Mouse (Mus musculus) adrenal gland, adult 8-10 months (tissue): ENCODE measurements around the gene Plek2. TPM values are rescaled to one million over a fixed set of nuclear protein-coding genes. Genes with fewer than 3 reads are reported as not detected.

Experiments used
- DNase-seq: peaks from one replicate; pipeline ENCODE4 v3.0.0; 2022
- total RNA-seq, 4 experiments: library from RNA; stranded (reverse); gene quantifications; 2 replicates each; pipeline ENCODE4 v1.2.4; 2022

Gene Plek2
- total RNA-seq, 4 experiments from 2014 or later: 0.35 TPM; not detected in 3

DNA sequence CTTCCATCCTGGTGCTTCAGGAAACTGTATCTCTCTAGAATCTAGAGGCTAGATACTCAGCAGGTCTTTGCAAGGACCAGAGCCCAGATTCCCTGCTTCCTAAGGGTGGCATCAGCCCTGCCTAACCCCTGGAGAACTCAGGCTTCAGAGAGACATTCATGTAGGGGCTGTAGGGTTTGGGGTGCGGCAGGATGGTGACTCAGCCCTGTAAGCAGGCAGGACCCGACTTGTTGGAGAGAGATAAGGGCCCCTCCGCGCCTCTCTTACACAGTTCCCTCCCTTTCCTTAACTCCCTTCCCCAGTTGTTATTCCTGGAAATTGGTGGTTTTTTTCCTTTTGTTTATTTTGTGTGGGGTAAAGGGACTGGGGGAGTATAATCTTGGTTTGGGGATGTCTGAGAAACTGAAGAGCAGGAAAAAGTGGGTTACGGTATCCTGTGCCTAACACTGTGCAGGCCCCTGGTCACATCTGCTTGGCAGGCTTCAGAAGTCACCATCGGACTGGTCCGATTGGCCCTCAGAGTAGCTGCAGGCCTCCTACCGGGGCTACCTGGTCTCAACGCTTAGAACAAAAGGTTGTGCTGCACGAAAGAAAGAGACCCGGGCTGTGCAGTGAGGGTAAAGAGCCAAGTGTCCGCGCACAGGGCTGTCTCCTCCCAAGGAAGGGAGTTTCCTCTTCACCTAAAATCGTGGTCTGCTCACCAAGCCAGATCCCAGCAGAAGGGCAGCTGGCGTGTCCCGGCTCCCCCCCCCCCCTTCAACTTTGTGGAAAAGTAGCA, 4.1 kb upstream of the Plek2 start:
- DNase-seq: no peak

DNA sequence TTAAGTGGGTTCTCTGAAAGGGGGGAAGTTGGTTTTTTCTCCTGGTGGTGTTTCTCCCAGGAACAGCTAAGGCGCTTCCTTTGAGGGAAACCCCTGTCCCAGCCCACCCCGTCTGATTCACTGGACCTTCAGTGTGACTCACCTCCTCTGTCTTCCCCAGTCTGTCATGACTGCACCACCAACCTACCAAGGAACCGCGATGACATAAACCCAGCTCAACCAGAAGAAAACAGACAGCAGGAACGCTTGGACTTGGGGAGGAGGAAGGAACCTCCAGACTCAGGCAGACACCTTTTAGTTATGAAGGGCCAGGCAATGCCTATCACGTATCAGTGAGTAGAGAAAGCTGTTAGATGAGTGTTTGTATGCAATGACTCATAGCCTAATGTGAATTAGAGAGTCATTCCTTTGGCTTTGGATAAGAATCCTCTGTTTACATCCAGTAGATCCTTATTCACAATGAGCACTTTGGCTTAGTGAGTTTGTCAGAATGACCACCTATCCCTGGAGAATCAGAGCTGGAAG, 1.4 kb upstream of the Plek2 start:
- DNase-seq: no peak

DNA sequence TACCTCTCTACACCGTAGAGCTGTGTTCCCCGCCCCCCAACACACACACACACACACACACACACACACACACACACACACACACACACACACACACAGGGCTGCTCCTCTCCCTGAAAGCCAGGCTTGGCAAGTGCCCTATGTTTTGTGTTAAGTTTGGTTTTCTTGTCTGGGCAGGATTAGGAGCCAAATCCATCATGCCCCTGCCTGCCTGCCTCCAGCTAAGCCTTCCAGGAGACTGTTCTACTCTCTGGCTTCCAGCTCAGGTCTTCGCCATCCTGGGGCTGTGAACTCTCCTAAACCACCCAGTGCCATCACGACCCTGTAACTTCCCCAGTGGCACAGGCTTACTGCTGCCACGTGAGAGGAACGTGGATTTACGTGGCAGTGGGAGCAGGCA, 2.3 kb downstream of the Plek2 start:
- DNase-seq: no peak

- DNase-seq: no peak
Measured at GRCm38 (mm10) chr12:78903313-78903712, 3.5 kb downstream of the Plek2 start.

- DNase-seq: no peak
Measured at GRCm38 (mm10) chr12:78901467-78901866, 5.3 kb downstream of the Plek2 start.

DNA sequence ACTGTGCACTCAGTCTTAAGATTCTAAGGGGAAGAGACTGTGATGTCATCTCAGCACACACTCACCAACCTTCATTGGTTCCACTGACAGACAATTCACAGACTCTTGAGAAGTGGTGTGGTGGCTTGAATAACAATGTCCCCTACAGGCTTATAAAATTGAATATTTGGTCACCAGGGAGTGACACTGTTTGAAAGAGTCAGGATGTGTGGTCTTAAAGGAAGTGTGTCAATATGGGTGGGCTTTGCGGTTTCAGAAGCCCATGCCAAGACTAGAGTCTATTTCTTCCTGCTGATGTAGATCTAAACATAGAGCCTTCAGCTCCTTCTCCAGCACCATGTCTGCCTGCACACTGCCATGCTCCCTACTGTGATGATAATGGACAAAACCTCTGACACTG, 8.9 kb downstream of the Plek2 start:
- no peak for DNase-seq

- no peak for DNase-seq
Measured at GRCm38 (mm10) chr12:78891149-78891548, 15.6 kb downstream of the Plek2 start.

- no peak for DNase-seq
Measured at GRCm38 (mm10) chr12:78890062-78890461, 16.7 kb downstream of the Plek2 start.

GRCm38 (mm10) chr12:78874581-78874980, 32.2 kb downstream of the Plek2 start:
- DNase-seq: no peak

DNA sequence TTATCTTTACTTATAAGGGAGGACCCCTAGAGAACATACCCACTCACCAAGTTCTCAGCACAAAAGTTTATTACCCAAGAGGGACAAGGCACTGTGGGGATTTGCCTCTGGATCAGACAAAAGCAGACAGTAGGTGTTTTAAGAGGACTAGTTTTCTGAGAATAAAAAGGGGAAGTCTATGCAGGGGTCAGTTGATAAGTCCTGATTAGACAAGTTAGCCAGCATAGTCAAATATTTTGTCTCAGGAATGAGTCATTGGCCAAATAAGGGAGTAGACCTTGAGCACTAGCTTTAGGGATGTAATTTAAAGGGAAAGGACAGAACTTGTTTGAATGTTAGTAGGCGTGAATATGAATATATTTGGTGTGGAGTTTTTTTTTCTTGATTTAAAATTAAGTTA, 38.6 kb downstream of the Plek2 start:
- DNase-seq: no peak

DNA sequence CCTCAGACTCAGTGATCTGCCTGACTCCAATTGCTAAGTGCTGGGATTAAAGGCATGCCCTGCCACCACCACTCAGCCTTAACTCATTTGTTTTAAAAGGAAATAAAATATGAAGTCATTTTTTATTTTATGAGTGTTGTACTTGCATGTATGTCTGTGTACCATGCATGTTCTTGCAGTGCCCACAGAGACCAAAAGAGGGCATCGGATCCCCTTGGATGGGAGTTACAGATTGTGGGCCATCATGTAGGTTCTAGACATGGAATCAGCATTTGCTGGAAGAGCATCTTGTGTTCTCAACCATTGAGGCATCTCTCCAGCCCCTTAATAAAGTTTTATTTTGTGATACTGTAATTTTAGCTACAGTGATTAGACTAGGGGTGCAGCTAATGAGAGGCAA, 41.3 kb downstream of the Plek2 start:
- no peak for DNase-seq

DNA sequence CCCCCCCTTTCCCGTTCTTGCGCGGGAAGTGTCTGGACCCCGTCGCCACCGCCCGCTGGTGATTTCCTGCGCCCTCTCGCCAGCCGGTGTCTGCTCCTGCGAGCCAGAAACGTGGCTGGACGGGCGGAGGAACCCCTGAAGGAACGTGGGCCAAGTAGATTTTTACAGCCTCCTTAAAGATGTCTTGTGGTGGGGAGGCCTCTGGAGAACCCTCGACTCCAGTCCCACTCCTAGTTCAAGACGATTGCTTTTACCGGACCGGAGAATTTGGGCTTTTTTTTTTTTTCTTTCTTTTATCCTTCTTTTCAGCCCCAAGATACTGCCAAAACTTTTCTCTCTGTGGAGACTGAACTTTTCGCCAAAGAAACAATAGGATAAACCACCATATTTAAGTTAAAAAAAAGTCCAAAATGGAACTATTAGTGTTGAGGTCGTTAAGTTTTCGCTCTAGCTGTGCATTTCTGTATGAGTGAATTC, 44.5 kb downstream of the Plek2 start:
- DNase-seq: no peak

GRCm38 (mm10) chr12:78861496-78862253, 45.1 kb downstream of the Plek2 start, which contains the start of the genes Atp6v1d and Eif2s1:
TSS of gene Atp6v1d (minus strand) at chr12:78861638.
TSS of gene Eif2s1 (plus strand) at chr12:78861819.
- DNase-seq: peak; percentile 99

GRCm38 (mm10) chr12:78860921-78861495, 45.8 kb downstream of the Plek2 start:
- DNase-seq: no peak

DNA sequence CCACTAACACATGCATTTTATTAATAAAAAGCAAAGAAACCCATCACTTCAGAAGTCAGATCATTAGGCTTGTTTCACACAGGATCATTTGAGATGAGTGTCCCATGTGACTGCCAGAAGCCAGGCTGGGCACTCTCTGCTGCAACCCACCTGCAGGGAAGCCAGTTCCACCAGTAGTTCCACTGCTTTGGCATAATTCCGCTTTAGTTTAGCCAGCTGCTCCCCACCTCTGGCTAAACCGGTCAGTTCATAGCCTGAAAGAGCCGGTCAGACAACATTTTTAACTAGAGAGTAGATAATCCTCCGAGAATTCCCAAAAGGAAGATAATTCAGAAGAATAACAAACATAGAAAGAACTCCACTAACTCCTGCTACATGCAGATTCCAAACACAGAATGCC, 58.5 kb downstream of the Plek2 start:
- DNase-seq: no peak

DNA sequence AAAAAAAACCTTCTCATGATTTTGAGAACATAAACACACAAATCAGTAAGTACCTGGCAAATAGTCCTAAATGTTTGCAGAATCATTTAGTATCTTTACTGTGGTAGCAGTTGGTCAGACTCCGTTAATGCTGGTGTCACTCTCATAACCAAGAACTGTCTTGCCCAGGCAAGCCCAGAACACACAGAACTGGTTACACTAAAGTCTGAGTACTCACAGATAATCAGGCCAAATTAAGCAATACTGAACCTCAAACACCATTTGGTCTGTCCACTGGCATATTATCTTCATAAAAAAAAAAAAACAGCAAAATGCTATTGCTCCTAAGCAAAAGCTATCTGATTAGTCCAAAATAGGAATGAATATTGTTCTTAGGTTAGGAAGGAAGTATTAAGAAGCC, 64.3 kb downstream of the Plek2 start:
- DNase-seq: no peak

DNA sequence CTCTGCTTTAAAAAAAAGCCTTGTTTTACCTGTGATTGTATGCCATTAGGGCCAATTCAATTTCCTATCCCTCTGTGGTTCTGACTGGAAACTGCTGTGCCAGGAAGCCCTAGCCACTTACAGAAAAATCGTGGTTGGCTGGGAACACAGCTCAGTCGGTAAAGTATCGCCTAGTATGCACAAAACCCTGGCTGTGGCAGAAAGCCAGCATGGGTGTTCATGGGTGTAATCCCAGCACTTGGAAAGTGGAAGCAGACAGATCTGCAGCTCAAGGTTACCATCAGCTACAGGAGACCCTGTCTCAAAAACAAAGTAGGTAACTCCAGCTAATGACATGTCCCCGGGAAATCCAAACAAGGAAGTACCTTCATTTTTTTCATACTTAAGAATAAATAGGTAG, 66.9 kb downstream of the Plek2 start:
- DNase-seq: no peak

Other genes starting within 250 kb of the Plek2 start
- gene Fam71d, start 215.4 kb downstream of the Plek2 start, total RNA-seq: 1 to 10 TPM in 1 of 4 experiments, under 1 TPM in 1, not detected in 2; 0.20 to 1.2 TPM
- gene Mpp5, start 158.1 kb downstream of the Plek2 start, total RNA-seq: 10 to 100 TPM; 33.7 to 40.3 (median 36.2) TPM
- 100 to 1,000 TPM in 1 of 4 experiments, 10 to 100 TPM in 3; 70.1 to 102 (median 92.1) TPM for gene Atp6v1d, start 45.3 kb downstream of the Plek2 start, total RNA-seq
- 10 to 100 TPM; 70.3 to 98.8 (median 78.4) TPM for gene Eif2s1, start 45.1 kb downstream of the Plek2 start, total RNA-seq
- gene Tmem229b, start 100.7 kb upstream of the Plek2 start, total RNA-seq: 10 to 100 TPM in 2 of 4 experiments, 1 to 10 TPM in 2; 6.8 to 19.5 (median 11.7) TPM
- gene Plekhh1, start 122.2 kb upstream of the Plek2 start, total RNA-seq: 1 to 10 TPM; 2.6 to 6.1 (median 4.3) TPM
- 10 to 100 TPM; 13.6 to 16.5 (median 14.8) TPM for gene Pigh, start 182.7 kb upstream of the Plek2 start, total RNA-seq
- gene Arg2, start 223.8 kb upstream of the Plek2 start, total RNA-seq: under 1 TPM; 0.29 to 0.99 (median 0.67) TPM